Mouse (Mus musculus): ENCODE measurements around the gene Sgca.

DNA sequence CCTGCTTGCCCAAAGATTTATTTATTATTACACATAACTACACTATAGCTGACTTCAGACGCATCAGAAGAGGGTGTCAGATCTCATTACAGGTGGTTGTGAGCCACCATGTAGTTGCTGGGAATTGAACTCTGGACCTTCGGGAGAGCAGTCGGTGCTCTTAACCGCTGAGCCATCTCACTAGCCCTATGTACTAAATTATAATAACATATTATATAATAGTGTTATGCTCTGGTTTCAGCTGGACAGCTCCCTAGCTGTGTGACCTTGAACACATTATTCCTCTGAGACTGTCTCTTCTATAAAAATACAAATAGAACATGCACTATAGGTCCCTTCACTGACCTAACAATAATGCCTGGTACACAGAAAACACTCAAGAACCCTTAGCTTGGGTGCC lies 51.1 kb downstream of the Sgca start:
- TF ChIP-seq CTCF (conservative IDR thresholded peaks at IDR 0.05; ENCODE audit: low read length) (no peak), NANOG (IDR thresholded peaks at IDR 0.05; ENCODE audit: borderline replicate concordance, low read length) (no peak), POU5F1 (IDR thresholded peaks at IDR 0.05; ENCODE audit: borderline replicate concordance, low read length) (no peak)
